Mouse (Mus musculus) heart, postnatal 10 days (tissue): ENCODE data around the gene Bcan. TPM values are rescaled to one million over a fixed set of nuclear protein-coding genes. Genes with fewer than 3 reads are reported as not detected.

ENCODE experiments used
- DNase-seq, 2 experiments: peaks; one replicate each; pipeline ENCODE4 v3.0.0; 2021
- intact Hi-C: fragments of 180-260 bp; cut with DNase I; formaldehyde crosslinking; loops from one replicate; pipeline ENCODE4 v1.15.1; 2025
- total RNA-seq, 2 experiments: library from RNA; stranded (reverse); gene quantifications; 2 replicates each; pipeline ENCODE4 v1.2.3; 2021

Gene Bcan
- under 1 TPM in 1 of 2 experiments, not detected in 1; 0.17 TPM for total RNA-seq

GRCm38 (mm10) chr3:88000181-88000580 is at the start of gene Bcan:
Gene Bcan, minus strand, starts transcription at chr3:88000230.
- no peak for DNase-seq
- intact Hi-C loops = loop anchor here (2.0 kb wide), 1 partner anchor 57 kb away; no protein-coding TSS in a partner anchor

- DNase-seq = no peak
- intact Hi-C loops = no loop called here
These were observed 49.5 kb upstream of the Bcan start for GRCm38 (mm10) chr3:88049532-88049931.

- DNase-seq = peak; percentile 93 to 95
- intact Hi-C loops = no loop called here
These were observed 42.8 kb upstream of the Bcan start, which contains the start of gene Gpatch4 for GRCm38 (mm10) chr3:88042661-88043421. Gene Gpatch4, plus strand, starts transcription at chr3:88043108.

GRCm38 (mm10) chr3:88035561-88036293 is 35.7 kb upstream of the Bcan start:
- DNase-seq = no peak
- intact Hi-C loops = no loop called here

GRCm38 (mm10) chr3:88033506-88033905 is 33.5 kb upstream of the Bcan start:
- DNase-seq = no peak
- intact Hi-C loops = no loop called here

- DNase-seq = peak; percentile 56 to 61
- intact Hi-C loops = no loop called here
These were observed 30.8 kb upstream of the Bcan start for GRCm38 (mm10) chr3:88030608-88031395.

- peak in 1 of 2 experiments; percentile 14 for DNase-seq
- intact Hi-C loops = loop anchor here (2.0 kb wide), 1 partner anchor 43 kb away; no protein-coding TSS in a partner anchor
These were observed 27.6 kb upstream of the Bcan start, which contains the start of gene Hapln2 for GRCm38 (mm10) chr3:88027434-88028186. Gene Hapln2, minus strand, starts transcription at chr3:88027583.

GRCm38 (mm10) chr3:88026823-88027222 is 26.8 kb upstream of the Bcan start:
- no peak for DNase-seq
- intact Hi-C loops = no loop called here

- DNase-seq = no peak
- intact Hi-C loops = no loop called here
These were observed 23.4 kb upstream of the Bcan start for GRCm38 (mm10) chr3:88023192-88024074.

GRCm38 (mm10) chr3:88022322-88023191 is 22.5 kb upstream of the Bcan start:
- DNase-seq = peak; percentile 87 to 90
- intact Hi-C loops = no loop called here

GRCm38 (mm10) chr3:88010634-88011265 is 10.7 kb upstream of the Bcan start:
- DNase-seq = peak in 1 of 2 experiments; percentile 57
- intact Hi-C loops = loop anchor here (1.0 kb wide), 1 partner anchor 61 kb away; no protein-coding TSS in a partner anchor

- DNase-seq = no peak
- intact Hi-C loops = no loop called here
These were observed 6.1 kb upstream of the Bcan start for GRCm38 (mm10) chr3:88005822-88006786.

- DNase-seq = peak in 1 of 2 experiments; percentile 29
- intact Hi-C loops = no loop called here
These were observed 2.4 kb upstream of the Bcan start for GRCm38 (mm10) chr3:88002291-88002976.

GRCm38 (mm10) chr3:88000816-88001595 is 976 bp upstream of the Bcan start:
- intact Hi-C loops = loop anchor here (2.0 kb wide), 1 partner anchor 58 kb away; no protein-coding TSS in a partner anchor
- DNase-seq = no peak
